Comparison of ENCODE assay signal across 20 mouse cellular contexts in the genomic region with DNA sequence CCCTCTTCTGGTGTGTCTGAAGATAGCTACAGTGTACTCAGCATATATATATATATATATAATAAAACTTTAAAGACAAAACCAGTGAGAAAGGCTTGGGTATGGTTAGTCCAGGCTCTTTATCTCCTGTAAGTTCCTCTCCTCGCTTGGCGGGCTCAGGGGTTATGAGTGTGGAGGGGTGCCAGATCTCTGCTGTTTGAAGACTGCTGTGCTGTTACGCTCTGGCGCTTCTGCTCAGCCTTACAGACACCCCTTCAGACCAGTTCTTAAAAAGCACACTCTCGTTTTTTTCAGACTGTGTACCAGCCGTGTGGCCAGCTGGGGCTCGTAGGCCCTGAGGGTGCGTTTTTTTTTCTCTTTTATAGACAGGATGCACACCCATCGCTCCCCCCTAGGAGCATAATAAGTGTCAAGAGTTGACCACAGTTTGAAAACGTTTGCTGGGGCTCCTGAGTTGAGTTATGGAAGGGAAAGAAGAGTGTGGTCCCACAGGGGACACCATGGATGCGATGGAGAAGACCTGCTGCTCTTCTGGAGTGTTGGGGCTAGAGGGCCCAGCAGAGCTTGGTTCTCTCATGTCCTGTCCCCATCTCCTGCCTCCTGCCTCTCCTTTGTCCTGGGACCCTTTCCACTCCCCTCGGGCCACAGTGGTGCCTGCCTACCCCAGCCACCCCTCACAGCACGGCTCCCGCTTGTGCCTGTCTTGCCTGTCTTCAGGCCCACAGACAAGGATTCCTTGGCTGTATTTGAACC. TPM values are rescaled to one million over a fixed set of nuclear protein-coding genes. Genes with fewer than 3 reads are reported as not detected.
DNase-seq lines count a peak whose midpoint lies in the region; ATAC-seq and TF ChIP-seq lines count a peak whose summit lies in the region.
"Had no signal": no experiment of that assay in that cellular context is flagged by ENCODE, and none has a peak within 500 bp of the region (broad histone marks: within the 10 kb centered on the region; RNA-seq: fewer than 3 reads in every experiment).

No protein-coding gene starts in this region.

- H3K27ac ChIP-seq in kidney, embryonic 14.5 days (ENCODE audit: low read depth, low read length), result no peak overlapping the region; the same call in 1 of the 2 replicates
- peak overlapping the region; percentile 93 for H3K27ac ChIP-seq in MEL (ENCODE audit: control insufficient read depth, low read depth, low read length)
- H3K27ac ChIP-seq in liver, embryonic 16.5 days (ENCODE audit: low read length), result peak overlapping the region; percentile 73
- H3K27ac ChIP-seq: embryonic facial prominence, embryonic 13.5 days; macrophage; neural tube, embryonic 13.5 days had no signal

- no peak overlapping the region for H3K4me2 ChIP-seq in kidney, embryonic 14.5 days (replicated peaks; ENCODE audit: low read depth, low read length)
- H3K4me2 ChIP-seq in liver, embryonic 16.5 days (ENCODE audit: low read depth, low read length), result no peak overlapping the region
- H3K4me2 ChIP-seq: embryonic facial prominence, embryonic 13.5 days; heart, embryonic 11.5 days; lung, embryonic 14.5 days; neural tube, embryonic 13.5 days had no signal

- H3K4me1 ChIP-seq in kidney, embryonic 14.5 days (ENCODE audit: control insufficient read depth, insufficient read depth, low read length), result peaks cover 17% of the 10 kb centered on the region; the same call in 1 of the 2 replicates
- H3K4me1 ChIP-seq in MEL (ENCODE audit: control insufficient read depth in 1 of 2, insufficient read depth in 2 of 2, low read length in 2 of 2), result peaks cover 20 to 62% of the 10 kb centered on the region in 2 experiments
- H3K4me1 ChIP-seq in liver, embryonic 16.5 days (ENCODE audit: control insufficient read depth, low read depth, low read length), result peaks cover 78% of the 10 kb centered on the region

- H3K79me2 ChIP-seq in MEL (ENCODE audit: control insufficient read depth, insufficient read depth, low read length, poor library complexity), result peaks cover 2% of the 10 kb centered on the region; the same call in 1 of the 2 replicates

- ATAC-seq in kidney, embryonic 14.5 days (ENCODE audit: low FRiP score, low TSS enrichment), result peak; percentile 40
- ATAC-seq in liver, embryonic 16.5 days (ENCODE audit: low read depth), result no peak
- no peak for ATAC-seq in CD4-positive, CD25-positive, alpha-beta regulatory T cell, adult 4 months
- ATAC-seq: activated CD4-positive, CD25-positive, alpha-beta regulatory T cell, adult 4 months; inflammation-experienced regulatory T-cells, adult 6 months had no signal

- H3K9me3 ChIP-seq in kidney, embryonic 14.5 days (ENCODE audit: control insufficient read depth, low read length), result no peaks in the 10 kb centered on the region
- H3K9me3 ChIP-seq in MEL (replicated peaks; ENCODE audit: insufficient read depth, low read length), result no peaks in the 10 kb centered on the region
- H3K9me3 ChIP-seq in liver, embryonic 16.5 days (replicated peaks; ENCODE audit: control insufficient read depth, low read length), result no peaks in the 10 kb centered on the region
- H3K9me3 ChIP-seq: embryonic facial prominence, embryonic 13.5 days; neural tube, embryonic 13.5 days had no signal

- no peak overlapping the region for H3K4me3 ChIP-seq in kidney, embryonic 14.5 days (ENCODE audit: low read length)
- peak overlapping the region; percentile 5 to 8; a peak in 2 of 4 replicates for H3K4me3 ChIP-seq in MEL (ENCODE audit: control insufficient read depth in 1 of 2, insufficient read depth in 1 of 2, low read depth in 2 of 2, low read length in 2 of 2)
- no peak overlapping the region for H3K4me3 ChIP-seq in liver, embryonic 16.5 days (ENCODE audit: low read depth, low read length)
- H3K4me3 ChIP-seq: embryonic facial prominence, embryonic 13.5 days; neural tube, embryonic 13.5 days had no signal

- H3K36me3 ChIP-seq in kidney, embryonic 14.5 days (ENCODE audit: control insufficient read depth, insufficient read depth, low read length), result no peaks in the 10 kb centered on the region
- H3K36me3 ChIP-seq in MEL (ENCODE audit: control insufficient read depth in 1 of 2, insufficient read depth in 2 of 2, low read length in 2 of 2), result peaks cover 2 to 59% of the 10 kb centered on the region in 2 experiments; a peak in 3 of 4 replicates
- H3K36me3 ChIP-seq in liver, embryonic 16.5 days (ENCODE audit: control insufficient read depth, insufficient read depth), result peaks cover 23% of the 10 kb centered on the region
- H3K36me3 ChIP-seq: embryonic facial prominence, embryonic 13.5 days; neural tube, embryonic 13.5 days had no signal

- no peak overlapping the region for H3K9ac ChIP-seq in kidney, embryonic 14.5 days (ENCODE audit: low read depth, low read length)
- H3K9ac ChIP-seq in MEL (ENCODE audit: control insufficient read depth, low read depth, low read length, poor library complexity, severe bottlenecking), result peak overlapping the region; percentile 59
- H3K9ac ChIP-seq in liver, embryonic 16.5 days (ENCODE audit: low read depth, low read length), result no peak overlapping the region
- H3K9ac ChIP-seq: embryonic facial prominence, embryonic 13.5 days; lung, embryonic 14.5 days; neural tube, embryonic 13.5 days had no signal

- peak; percentile 31 to 71; a peak in 2 of 4 replicates for TF ChIP-seq POLR2A in MEL (IDR thresholded peaks at IDR 0.05; ENCODE audit: control insufficient read depth in 1 of 2, insufficient read depth in 1 of 2, low read depth in 1 of 2, low read length in 2 of 2, poor library complexity in 1 of 2)

- TF ChIP-seq CTCF in MEL (IDR thresholded peaks at IDR 0.05 in 2 of 3, conservative IDR thresholded peaks at IDR 0.05 in 1 of 3; ENCODE audit: control insufficient read depth in 1 of 3, insufficient read depth in 1 of 3, low read depth in 2 of 3, low read length in 3 of 3, poor library complexity in 1 of 3, severe bottlenecking in 1 of 3), result no peak

- no peak for DNase-seq in kidney, postnatal 14 days
- DNase-seq in A20 (ENCODE audit: low read depth, low spot score) (peak; percentile 87), MEL (ENCODE audit: low read depth, low spot score) (peak; percentile 97)
- DNase-seq in ovary, postnatal 14 days (ENCODE audit: low spot score), result no peak
- DNase-seq: cerebellum, postnatal 25 days; gastrocnemius, postnatal 36 days; heart, postnatal 36 days; kidney, postnatal 25 days; lung, embryonic 14.5 days had no signal

- no peaks in the 10 kb centered on the region for H3K27me3 ChIP-seq in kidney, embryonic 14.5 days (ENCODE audit: control insufficient read depth, insufficient read depth, low read length)
- H3K27me3 ChIP-seq in MEL (ENCODE audit: control insufficient read depth in 1 of 2, insufficient read depth in 2 of 2, low read length in 2 of 2), result no peaks in the 10 kb centered on the region
- no peaks in the 10 kb centered on the region for H3K27me3 ChIP-seq in liver, embryonic 16.5 days (ENCODE audit: control insufficient read depth, insufficient read depth, low read depth, low read length)
- H3K27me3 ChIP-seq: embryonic facial prominence, embryonic 13.5 days; neural tube, embryonic 13.5 days had no signal

- 53% methylated on average over 14 of the region's 14 CpGs for WGBS in kidney, embryonic 14.5 days
- 44% methylated on average over 14 of the region's 14 CpGs for WGBS in liver, embryonic 16.5 days (ENCODE audit: insufficient replicate concordance)

- TF ChIP-seq RAD21 in MEL (IDR thresholded peaks at IDR 0.05; ENCODE audit: low read depth, low read length), result no peak

- TF ChIP-seq EP300 in MEL (IDR thresholded peaks at IDR 0.05; ENCODE audit: low read depth in 1 of 2, low read length in 2 of 2), result peak in 1 of 2 experiments; percentile 77; a peak in 2 of 4 replicates

TF ChIP-seq in MEL, 35 proteins besides CTCF, POLR2A, EP300 and RAD21 (continues in another document):
- TF ChIP-seq TBP (IDR thresholded peaks at IDR 0.05; ENCODE audit: low read depth, low read length) (peak; percentile 86), SIN3A (IDR thresholded peaks at IDR 0.05; ENCODE audit: low read length) (peak; percentile 68; the same call in 1 of the 2 replicates), CHD1 (IDR thresholded peaks at IDR 0.05; ENCODE audit: low read depth, low read length) (peak; percentile 42; the same call in 1 of the 2 replicates), ETS1 (IDR thresholded peaks at IDR 0.05; ENCODE audit: low read depth, low read length) (peak; percentile 86; the same call in 1 of the 2 replicates), HCFC1 (IDR thresholded peaks at IDR 0.05; ENCODE audit: low read depth, low read length) (peak; percentile 47; the same call in 1 of the 2 replicates)

RNA-seq across cellular contexts. Expression of gene Gfi1b, which starts 15.8 kb away (rescaled TPM):
- 0.45 and 0.49 TPM in 2 replicates for polyA plus RNA-seq in kidney, embryonic 14.5 days (2014; fragmentation: Nextera tagmentation; extraction: Ambion mirVana)
- total RNA-seq in MEL (2012; rRNA removed), result 75.1 and 82.9 TPM in 2 replicates
- polyA plus RNA-seq in MEL (2012; ENCODE audit: insufficient read depth in 1 of 2, insufficient read length in 2 of 2, low read depth in 1 of 2, low replicate concordance in 2 of 2, missing spikeins in 1 of 2), result 100 to 1,000 TPM; 194 to 277 TPM
- polyA plus RNA-seq in liver, embryonic 16.5 days (2015; fragmentation: Nextera tagmentation; extraction: Ambion mirVana), result 88.7 and 89.4 TPM in 2 replicates
- polyA plus RNA-seq in CD4-positive, CD25-positive, alpha-beta regulatory T cell, adult 4 months (2017; shearing (Covaris generic)), result not detected
- total RNA-seq: gastrocnemius, postnatal 36 days; heart, postnatal 36 days; layer of hippocampus, postnatal 14 days; left cerebral cortex, postnatal 25 days had no signal
- polyA plus RNA-seq: inflammation-experienced regulatory T-cells, adult 6 months had no signal

RNA-seq across cellular contexts. Expression of gene Gtf3c5, which starts 22.4 kb away (rescaled TPM):
- 31.1 and 35.8 TPM in 2 replicates for polyA plus RNA-seq in kidney, embryonic 14.5 days (2014; fragmentation: Nextera tagmentation; extraction: Ambion mirVana)
- 20.3 and 22.5 TPM in 2 replicates for total RNA-seq in MEL (2012; rRNA removed)
- polyA plus RNA-seq in MEL (2012; ENCODE audit: insufficient read depth in 1 of 2, insufficient read length in 2 of 2, low read depth in 1 of 2, low replicate concordance in 2 of 2, missing spikeins in 1 of 2), result 10 to 100 TPM in 1 of 2 experiments, not detected in 1; 50.2 TPM
- polyA plus RNA-seq in liver, embryonic 16.5 days (2015; fragmentation: Nextera tagmentation; extraction: Ambion mirVana), result 12.1 TPM in 2 replicates
- polyA plus RNA-seq in CD4-positive, CD25-positive, alpha-beta regulatory T cell, adult 4 months (2017; shearing (Covaris generic)), result 10 to 100 TPM; 18.5 to 27.0 TPM

RNA-seq across cellular contexts. Expression of gene Tsc1, which starts 35.1 kb away (rescaled TPM):
- 14.8 and 22.2 TPM in 2 replicates for polyA plus RNA-seq in kidney, embryonic 14.5 days (2014; fragmentation: Nextera tagmentation; extraction: Ambion mirVana)
- 7.5 and 8.0 TPM in 2 replicates for total RNA-seq in MEL (2012; rRNA removed)
- polyA plus RNA-seq in MEL (2012; ENCODE audit: insufficient read depth in 1 of 2, insufficient read length in 2 of 2, low read depth in 1 of 2, low replicate concordance in 2 of 2, missing spikeins in 1 of 2), result 10 to 100 TPM in 1 of 2 experiments, not detected in 1; 16.4 TPM
- 9.6 and 9.8 TPM in 2 replicates for polyA plus RNA-seq in liver, embryonic 16.5 days (2015; fragmentation: Nextera tagmentation; extraction: Ambion mirVana)
- polyA plus RNA-seq in CD4-positive, CD25-positive, alpha-beta regulatory T cell, adult 4 months (2017; shearing (Covaris generic)), result 10 to 100 TPM; 15.9 to 33.3 TPM

RNA-seq across cellular contexts. Expression of gene Cel, which starts 42.8 kb away (rescaled TPM):
- polyA plus RNA-seq in kidney, embryonic 14.5 days (2014; fragmentation: Nextera tagmentation; extraction: Ambion mirVana), result not detected in 2 replicates
- not detected in 2 replicates for total RNA-seq in MEL (2012; rRNA removed)
- polyA plus RNA-seq in MEL (2012; ENCODE audit: insufficient read depth in 1 of 2, insufficient read length in 2 of 2, low read depth in 1 of 2, low replicate concordance in 2 of 2, missing spikeins in 1 of 2), result not detected
- polyA plus RNA-seq in liver, embryonic 16.5 days (2015; fragmentation: Nextera tagmentation; extraction: Ambion mirVana), result 1.6 and 9.7 TPM in 2 replicates
- not detected for polyA plus RNA-seq in CD4-positive, CD25-positive, alpha-beta regulatory T cell, adult 4 months (2017; shearing (Covaris generic))
- total RNA-seq: gastrocnemius, postnatal 36 days; heart, postnatal 36 days; layer of hippocampus, postnatal 14 days; left cerebral cortex, postnatal 25 days had no signal
- polyA plus RNA-seq: activated CD4-positive, CD25-positive, alpha-beta regulatory T cell, adult 4 months; embryonic facial prominence, embryonic 13.5 days; heart, embryonic 11.5 days; inflammation-experienced regulatory T-cells, adult 6 months; lung, embryonic 14.5 days; macrophage; neural tube, embryonic 13.5 days had no signal

Comparison
In these comparisons a context has a peak if more than half of its experiments do, and no peak if none do; other contexts are left out.
1. H3K4me3 ChIP-seq: peak in MEL (2 of 2); none in kidney, embryonic 14.5 days (single experiment) and liver, embryonic 16.5 days (single experiment).
2. DNase-seq: peak in A20 (single experiment) and MEL (single experiment); none in kidney, postnatal 14 days (single experiment) and ovary, postnatal 14 days (single experiment).
3. RNA of gene Gfi1b, which starts 15.8 kb away (polyA plus RNA-seq): 194 to 277 TPM in MEL and 88.7 to 89.4 TPM in liver, embryonic 16.5 days; 0.45 to 0.49 TPM in kidney, embryonic 14.5 days and not detected in CD4-positive, CD25-positive, alpha-beta regulatory T cell, adult 4 months; every median in the first group is over 10 times any median in the second.